Mouse (Mus musculus): ENCODE measurements around the gene Mog.
"Not testable (repeated sequence)": the region's sequence is repeated elsewhere in the genome, so short reads cannot be mapped to it uniquely, and the experiment has no call there.

Mog gene

GRCm38 (mm10) chr17:37045611-37046311, 22.6 kb upstream of the Mog start, which contains the start of gene Gabbr1:
Gabbr1 (plus strand) TSS chr17:37045966.
- CTCF ChIA-PET, result no interaction called here

DNA sequence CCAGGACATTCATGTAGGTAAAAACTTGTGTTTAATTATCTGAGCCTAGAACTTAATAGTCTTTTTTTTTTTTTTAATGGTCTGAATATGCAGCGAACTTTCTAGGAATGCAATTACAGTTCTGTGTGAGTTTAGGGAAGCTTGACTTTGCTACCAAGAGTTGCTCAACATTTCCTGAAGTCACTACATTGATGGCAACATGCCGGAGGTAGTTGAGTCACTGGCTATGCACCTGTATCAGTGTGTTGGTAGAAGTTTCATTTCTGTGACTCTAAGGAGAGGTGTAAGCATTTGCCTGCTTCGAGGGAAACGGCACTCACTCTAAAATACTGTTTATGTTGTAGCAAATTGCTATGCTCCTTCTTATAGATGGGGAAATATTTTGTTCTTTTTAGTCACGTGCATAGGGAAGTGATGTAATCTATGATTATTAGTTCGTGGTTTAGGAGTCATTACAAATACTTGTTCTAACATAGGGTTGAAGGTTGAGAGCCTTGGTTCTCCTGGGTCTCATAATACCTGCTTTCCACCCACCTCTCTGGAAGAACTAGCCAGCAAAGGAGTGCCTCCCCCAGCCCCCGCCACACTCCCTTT, 21.6 kb upstream of the Mog start:
- CTCF ChIA-PET, result no interaction called here

GRCm38 (mm10) chr17:37039127-37039894, 16.1 kb upstream of the Mog start:
- CTCF ChIA-PET, result interaction anchor here (0.6 kb wide), 1 partner anchor 150 kb away, joined by 21 read pairs; no protein-coding TSS in a partner anchor

DNA sequence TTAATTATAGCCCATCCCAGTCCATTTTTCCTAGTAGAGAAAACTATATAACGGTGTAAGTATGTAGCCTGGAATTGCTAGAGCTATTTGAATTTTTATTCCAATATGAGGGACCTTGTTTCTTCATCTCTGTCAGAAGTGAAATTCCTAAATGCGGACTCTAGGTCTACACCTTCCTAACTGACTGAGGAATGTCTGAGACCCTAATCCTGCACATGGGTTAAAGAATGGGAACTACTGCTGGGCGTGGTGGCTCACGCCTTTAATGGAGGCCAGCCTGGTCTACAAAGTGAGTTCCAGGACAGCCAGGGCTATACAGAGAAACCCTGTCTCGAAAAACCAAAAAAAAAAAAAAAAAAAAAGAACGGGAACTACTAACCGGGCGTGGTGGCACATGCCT, 6.0 kb upstream of the Mog start:
- CTCF ChIA-PET, result no interaction called here

DNA sequence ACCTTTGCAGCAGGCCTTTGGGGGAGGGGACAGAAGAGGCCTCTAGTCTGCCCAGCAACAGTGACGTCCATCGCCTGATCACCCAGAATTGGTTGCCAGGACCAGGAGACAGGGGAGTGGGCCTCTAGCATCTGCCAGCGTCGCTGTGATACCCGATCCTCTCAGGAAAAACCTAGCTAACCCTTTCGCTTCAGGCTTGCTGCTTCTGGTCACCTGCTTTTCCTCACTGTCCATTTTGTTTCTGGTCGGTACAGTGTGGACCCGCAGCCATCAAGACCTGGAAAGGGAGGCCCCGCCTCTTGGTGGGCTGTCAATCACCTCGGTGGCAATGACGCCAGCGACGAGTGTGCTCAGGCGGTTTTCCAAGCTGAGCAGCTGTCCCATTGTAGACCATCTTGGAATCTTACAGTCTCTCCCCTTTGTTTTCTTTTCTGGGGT, 5.5 kb upstream of the Mog start:
- CTCF ChIA-PET, result no interaction called here

DNA sequence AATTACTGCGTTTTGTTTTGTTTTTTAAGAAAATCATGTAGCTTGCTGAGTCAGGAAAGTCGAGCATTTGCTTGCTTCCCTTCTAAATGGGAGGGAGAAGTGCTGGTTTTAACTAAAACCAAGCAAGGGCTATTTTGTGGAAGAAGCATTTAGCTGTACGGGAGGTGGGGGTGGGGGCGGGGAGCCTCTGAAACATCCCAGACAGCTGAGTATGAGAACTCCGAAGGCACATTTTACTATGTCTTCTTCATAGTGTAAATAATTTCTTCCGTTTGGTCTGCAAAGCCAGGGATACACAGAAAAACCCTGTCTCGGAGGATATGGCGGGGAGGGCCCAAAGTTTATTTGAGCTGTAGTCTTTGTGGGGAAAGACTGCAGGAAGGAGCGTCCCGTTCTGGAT, 5.0 kb upstream of the Mog start:
- CTCF ChIA-PET, result no interaction called here

DNA sequence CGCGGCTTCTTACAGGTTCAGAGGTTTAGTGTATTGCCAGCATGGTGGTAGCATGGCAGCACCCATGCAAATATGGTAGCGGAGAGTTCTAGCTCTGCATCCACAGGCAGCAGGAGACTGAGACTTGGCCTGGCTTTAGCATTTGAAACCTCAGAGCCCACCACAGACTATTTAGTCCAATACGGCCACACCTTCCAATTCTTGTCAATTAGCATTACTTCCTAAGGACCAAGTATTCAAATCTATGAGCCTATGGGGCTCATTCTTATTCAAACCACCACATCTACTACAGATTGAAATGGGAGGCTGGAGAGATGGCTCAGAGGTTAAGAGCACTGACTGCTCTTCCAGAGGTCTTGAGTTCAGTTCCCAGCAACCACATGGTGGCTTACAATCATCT, 4.3 kb upstream of the Mog start:
- CTCF ChIA-PET, result no interaction called here

GRCm38 (mm10) chr17:37026425-37026824, 3.2 kb upstream of the Mog start:
- CTCF ChIA-PET, result no interaction called here

DNA sequence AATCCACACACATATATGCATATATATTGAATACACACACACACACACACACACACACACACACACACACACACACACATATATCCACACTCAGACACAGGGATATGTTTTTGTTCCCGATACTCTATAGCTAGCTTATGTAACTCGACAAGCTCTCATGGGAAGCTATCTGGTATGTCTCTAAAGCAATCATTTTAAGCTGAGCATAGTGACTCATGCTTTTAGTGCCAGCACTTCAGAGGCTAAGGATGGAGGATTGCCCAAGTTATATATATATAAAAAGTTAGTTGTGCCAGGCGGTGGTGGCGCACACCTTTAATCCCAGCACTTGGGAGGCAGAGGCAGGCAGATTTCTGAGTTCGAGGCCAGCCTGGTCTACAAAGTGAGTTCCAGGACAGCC, 4.0 kb downstream of the Mog start:
- CTCF ChIA-PET, result not testable (repeated sequence)

DNA sequence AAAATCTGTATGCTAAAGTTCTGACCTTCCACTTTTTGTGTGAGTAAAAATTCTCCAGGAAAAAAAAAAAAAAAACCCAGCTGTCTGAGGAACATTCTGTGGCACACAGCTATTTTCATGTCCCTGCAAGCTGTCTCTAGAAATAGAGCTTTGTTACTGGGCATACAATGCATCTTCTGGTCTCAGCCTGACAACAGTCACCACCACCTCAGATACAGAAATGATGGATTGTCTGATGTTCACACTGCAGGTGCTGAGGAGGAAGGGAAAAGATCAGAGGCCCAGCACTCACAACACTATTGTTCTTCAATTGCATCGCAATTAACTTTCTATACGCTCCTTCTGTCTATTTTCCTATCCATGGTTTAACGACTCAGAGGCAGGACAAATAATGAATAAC, 4.9 kb downstream of the Mog start:
- CTCF ChIA-PET, result no interaction called here

DNA sequence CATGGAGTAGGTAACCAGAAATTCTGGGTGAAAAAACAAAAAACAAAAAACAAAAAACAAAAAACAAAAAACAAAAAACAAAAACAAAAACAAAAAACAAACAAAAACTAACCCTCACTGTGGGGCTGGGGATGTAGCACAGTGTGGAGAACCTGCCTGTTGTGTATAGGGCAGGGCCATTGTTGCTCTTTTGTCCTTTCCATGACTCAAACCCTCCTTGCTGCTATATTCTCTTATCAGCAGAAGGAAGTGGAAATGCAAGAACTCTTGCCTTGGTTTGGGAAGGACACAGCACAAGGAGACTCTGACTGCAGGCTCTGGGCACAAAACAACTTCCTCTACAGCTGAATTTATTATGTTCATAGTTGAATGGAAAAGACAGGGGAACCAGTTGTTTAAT, 6.9 kb downstream of the Mog start:
- CTCF ChIA-PET, result no interaction called here

GRCm38 (mm10) chr17:37012141-37012540, 11.1 kb downstream of the Mog start:
- CTCF ChIA-PET, result no interaction called here

DNA sequence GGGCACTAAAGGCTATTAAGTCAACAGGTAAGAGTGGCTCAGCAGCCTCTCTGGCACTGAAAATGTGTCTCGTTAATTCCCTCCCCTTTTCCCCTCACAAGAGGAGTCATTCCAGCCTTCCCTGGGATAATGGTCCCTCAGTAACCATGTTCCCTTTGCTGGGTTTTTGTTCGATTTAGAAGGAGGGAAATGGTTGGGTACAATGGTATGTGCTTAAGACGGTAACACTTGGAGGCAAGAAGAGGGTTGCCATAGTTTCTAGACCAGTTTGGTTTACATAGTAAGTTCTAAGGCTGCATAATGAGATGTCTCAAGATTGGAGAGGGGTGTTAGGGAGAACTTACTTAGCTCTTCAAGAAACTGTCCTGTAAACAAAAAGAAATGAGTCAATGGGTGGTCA, 11.5 kb downstream of the Mog start:
- CTCF ChIA-PET, result no interaction called here

- CTCF ChIA-PET, result no interaction called here
Measured at GRCm38 (mm10) chr17:37009460-37010042, 13.6 kb downstream of the Mog start.

- CTCF ChIA-PET, result interaction anchor here (0.5 kb wide), 1 partner anchor 14 kb away, joined by 4 read pairs; no protein-coding TSS in a partner anchor
Measured at GRCm38 (mm10) chr17:37008161-37008560, 15.0 kb downstream of the Mog start.

DNA sequence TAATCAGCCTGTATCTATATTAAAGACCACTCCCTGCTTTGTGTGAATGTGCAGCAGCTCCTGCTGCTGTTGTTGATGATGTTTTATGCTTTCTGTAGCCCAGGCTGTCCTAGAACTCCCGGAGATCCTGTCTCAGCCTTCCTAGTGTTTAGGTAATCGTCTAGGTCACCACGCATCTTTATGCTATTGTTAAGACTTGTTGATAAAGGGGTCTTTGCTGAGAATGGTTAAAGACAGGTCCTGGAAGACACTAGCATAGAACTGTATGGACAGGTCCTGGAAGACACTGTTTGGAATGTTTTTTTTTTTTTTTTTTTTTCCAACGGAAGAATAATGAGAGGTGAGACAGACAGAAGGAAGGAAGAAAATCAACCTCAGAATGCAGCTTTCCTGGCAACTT, 19.8 kb downstream of the Mog start:
- CTCF ChIA-PET, result no interaction called here

GRCm38 (mm10) chr17:37002364-37003330, 20.6 kb downstream of the Mog start:
- CTCF ChIA-PET, result no interaction called here

- CTCF ChIA-PET, result no interaction called here
Measured at GRCm38 (mm10) chr17:37000863-37001262, 22.3 kb downstream of the Mog start, which contains the start of gene Zfp57. Zfp57 (plus strand) TSS chr17:37001163.

DNA sequence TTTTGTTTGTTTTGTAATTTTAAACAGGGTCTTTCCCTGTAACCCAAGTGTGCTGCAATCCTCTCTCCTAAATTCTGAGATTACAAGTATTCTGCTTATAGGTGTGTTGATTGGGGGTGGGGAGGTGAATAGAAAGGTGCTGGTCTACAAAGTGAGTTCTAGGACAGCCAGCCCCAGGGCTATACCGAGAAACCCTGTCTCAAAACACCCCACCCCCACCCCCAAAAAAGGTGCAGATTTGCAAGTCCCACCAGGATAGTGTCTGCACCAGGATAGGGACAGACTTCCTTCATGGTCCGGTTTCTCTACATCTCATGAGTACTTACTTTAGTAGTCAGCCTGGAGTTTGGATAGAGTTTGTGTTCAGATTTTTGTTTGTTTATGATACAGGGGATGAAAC, 24.7 kb downstream of the Mog start:
- CTCF ChIA-PET, result no interaction called here

DNA sequence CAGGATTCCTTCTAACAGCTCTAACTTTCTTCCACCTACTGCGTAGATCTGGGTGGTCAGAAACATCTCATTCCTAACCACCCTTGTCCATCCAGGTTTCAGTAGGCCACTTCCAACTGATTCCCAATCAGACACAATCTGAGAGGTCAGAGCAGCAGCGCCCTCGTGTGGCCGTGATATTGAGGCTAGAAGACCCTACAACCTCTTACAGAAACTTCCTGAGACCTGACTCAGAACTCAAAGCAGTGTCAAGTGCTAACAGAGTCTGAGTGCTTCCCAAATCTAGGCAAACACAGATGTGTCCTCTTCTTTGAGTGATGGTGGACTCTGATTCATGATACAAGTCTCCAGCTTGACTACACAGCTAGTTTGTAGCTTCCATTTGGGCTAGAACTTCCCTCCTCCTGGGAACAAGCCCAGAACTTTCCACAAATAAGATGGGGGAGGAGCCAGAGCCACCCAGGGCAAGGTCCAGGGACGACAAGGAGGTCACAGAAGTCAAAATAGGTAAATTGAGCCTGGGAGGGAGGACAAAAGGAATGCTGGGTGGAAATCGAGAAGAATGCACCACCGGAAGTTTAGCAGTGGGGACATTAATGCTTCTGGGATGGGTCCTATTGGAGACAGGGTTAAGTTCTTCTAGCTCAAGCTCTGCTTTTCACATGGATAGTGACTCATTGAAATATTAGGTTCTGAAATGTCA, 26.0 kb downstream of the Mog start:
- CTCF ChIA-PET, result no interaction called here

DNA sequence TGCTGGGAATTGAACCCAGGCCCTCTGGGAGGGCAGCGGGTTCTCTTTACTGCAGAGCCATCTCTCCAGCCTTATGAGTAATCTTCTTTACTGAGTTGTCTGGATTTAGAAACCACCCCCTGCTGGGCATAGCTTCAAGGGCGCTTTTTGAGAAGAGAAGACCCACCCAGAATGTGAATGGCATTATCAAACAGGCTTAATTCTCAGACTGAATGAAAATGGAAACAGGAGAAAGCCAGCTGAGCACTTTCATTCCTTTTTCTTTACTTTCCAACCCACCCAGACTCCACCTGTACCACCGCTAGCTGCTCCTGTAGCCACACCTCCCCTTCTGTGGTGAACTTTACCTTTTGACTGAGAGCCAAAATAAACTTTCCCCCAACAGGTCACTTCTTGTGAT, 27.8 kb downstream of the Mog start:
- CTCF ChIA-PET, result no interaction called here
